Mouse (Mus musculus) hindbrain, embryonic 12.5 days (tissue): ENCODE measurements around the gene Slc25a29. TPM values are rescaled to one million over a fixed set of nuclear protein-coding genes. Genes with fewer than 3 reads are reported as not detected.

Source experiments
- ATAC-seq: fragments of 200-750 bp; cut with Nextera tagmentation; 2 replicates; pipeline ENCODE4 v1.8.0; 2017; ENCODE audit warnings: moderate TSS enrichment; ENCODE audit not compliant: low FRiP score
- H3K27ac ChIP-seq: fragments of 300-500 bp; sonication (generic); 2 replicates; pipeline ENCODE4 v1.5.1; 2016; ENCODE audit warnings: mild to moderate bottlenecking
- H3K27me3 ChIP-seq: fragments of 300-500 bp; sonication (generic); 2 replicates; pipeline ENCODE4 v1.6.1; 2016; ENCODE audit warnings: mild to moderate bottlenecking
- H3K36me3 ChIP-seq: fragments of 300-500 bp; sonication (generic); 2 replicates; pipeline ENCODE4 v1.6.1; 2016; ENCODE audit warnings: mild to moderate bottlenecking
- H3K4me1 ChIP-seq: fragments of 300-500 bp; sonication (generic); 2 replicates; pipeline ENCODE4 v1.6.1; 2016
- H3K4me2 ChIP-seq: fragments of 300-500 bp; sonication (generic); replicated peaks from 2 replicates; pipeline ENCODE4 v1.6.1; 2016; ENCODE audit warnings: mild to moderate bottlenecking
- H3K4me3 ChIP-seq: fragments of 300-500 bp; sonication (generic); 2 replicates; pipeline ENCODE4 v1.5.1; 2016; ENCODE audit warnings: mild to moderate bottlenecking
- H3K9ac ChIP-seq: fragments of 300-500 bp; sonication (generic); 2 replicates; pipeline ENCODE4 v1.6.1; 2016; ENCODE audit warnings: mild to moderate bottlenecking, moderate library complexity
- H3K9me3 ChIP-seq: fragments of 300-500 bp; sonication (generic); replicated peaks from 2 replicates; pipeline ENCODE4 v1.6.1; 2016; ENCODE audit warnings: mild to moderate bottlenecking
- WGBS: fragments of 180-500 bp; shearing (Covaris S2); methylation state at CpG from one replicate; pipeline ENCODE4 v1.1.7; 2016; 5-methylcytosine and 5-hydroxymethylcytosine counted together
- microRNA counts: library from miRNA; unstranded; fragments of <30 nt; microRNA quantifications from one replicate; lab custom pipeline; 2017
- microRNA-seq: library from miRNA; unstranded; fragments of <30 nt; microRNA quantifications from one replicate; pipeline ENCODE4, GENCODE M21; 2017
- polyA plus RNA-seq: library from polyadenylated mRNA; unstranded; fragments of >200 nt; fragmentation: Nextera tagmentation; extraction: Ambion mirVana; gene quantifications from 2 replicates; pipeline ENCODE4 v1.2.1, GENCODE M21; 2016

Gene Slc25a29
- polyA plus RNA-seq, 1 experiment from 2014 or later: 15.1 TPM

- no peak for ATAC-seq
These were observed 48.4 kb downstream of the Slc25a29 start for GRCm38 (mm10) chr12:108787329-108787728.

GRCm38 (mm10) chr12:108785161-108785560 lies 50.5 kb downstream of the Slc25a29 start:
- Histone ChIP-seq H3K4me1 (no peaks in the 10 kb centered on the region), H3K4me2 (no peak overlapping the region), H3K27ac (no peak overlapping the region), H3K27me3 (no peaks in the 10 kb centered on the region), H3K9me3 (peaks cover 15% of the 10 kb centered on the region; the same call in 1 of the 2 replicates), H3K9ac (no peak overlapping the region), H3K36me3 (peaks cover 12% of the 10 kb centered on the region), H3K4me3 (no peak overlapping the region)
- no peak for ATAC-seq
- 97% methylated on average over 4 of the region's 4 CpGs for WGBS

More at GRCm38 (mm10) chr12:108787329-108787728, 48.4 kb downstream of the Slc25a29 start:
- Histone ChIP-seq H3K4me1 (peaks cover 11% of the 10 kb centered on the region), H3K4me2 (no peak overlapping the region), H3K27ac (no peak overlapping the region), H3K4me3 (no peak overlapping the region), H3K36me3 (peaks cover 10% of the 10 kb centered on the region), H3K9me3 (peaks cover 15% of the 10 kb centered on the region; the same call in 1 of the 2 replicates), H3K9ac (no peak overlapping the region), H3K27me3 (no peaks in the 10 kb centered on the region)
- whole genome bisulfite sequencing: 86% methylated on average over 2 of the region's 2 CpGs

- Histone ChIP-seq H3K27me3 (no peaks in the 10 kb centered on the region), H3K27ac (no peak overlapping the region), H3K9me3 (peaks cover 22% of the 10 kb centered on the region; the same call in 1 of the 2 replicates), H3K4me2 (no peak overlapping the region), H3K36me3 (peaks cover 27% of the 10 kb centered on the region), H3K4me3 (no peak overlapping the region), H3K4me1 (no peaks in the 10 kb centered on the region), H3K9ac (no peak overlapping the region)
- no peak for ATAC-seq
- WGBS: 96% methylated on average over 7 of the region's 7 CpGs
These were observed 55.4 kb downstream of the Slc25a29 start for GRCm38 (mm10) chr12:108780108-108780877.

MicroRNA genes within 50 kb of the gene (microRNA counts, 519-probe panel; counts per million panel counts)
- microRNA mmu-miR-345-3p (lab: Ali Mortazavi, UCI) (470 counts per million, percentile 58 among the panel's probes with 10 or more counts), microRNA mmu-miR-345-5p (lab: Ali Mortazavi, UCI) (3,114 counts per million, percentile 70 among the panel's probes with 10 or more counts)

Small RNA genes within 50 kb of the gene (microRNA-seq; reads per million reads assigned to microRNA genes)
- 154 reads per million, percentile 54 among the genes with 10 or more reads in this experiment for gene Mir345

Other genes starting within 250 kb of the Slc25a29 start
- gene Degs2, start 133.6 kb downstream of the Slc25a29 start, polyA plus RNA-seq: 1.7 and 2.2 TPM in 2 replicates
- 16.2 and 18.3 TPM in 2 replicates for gene Yy1, start 42.9 kb downstream of the Slc25a29 start, polyA plus RNA-seq
- gene Slc25a47, start 163 bp upstream of the Slc25a29 start, polyA plus RNA-seq: 10.3 and 11.1 TPM in 2 replicates
- 8.1 and 9.7 TPM in 2 replicates for gene Wdr25, start 57.7 kb upstream of the Slc25a29 start, polyA plus RNA-seq
- 111 and 113 TPM in 2 replicates for gene Wars, start 58.3 kb upstream of the Slc25a29 start, polyA plus RNA-seq
- gene Begain, start 232.3 kb upstream of the Slc25a29 start, polyA plus RNA-seq: 21.2 and 23.5 TPM in 2 replicates